Mouse (Mus musculus) right cerebral cortex, adult 18-20 months (tissue): ENCODE measurements around the gene Ppp1r13l.

Experiments used
- DNase-seq: peaks from one replicate; pipeline ENCODE4 v3.0.0; 2022; ENCODE audit warnings: mixed read lengths

Ppp1r13l gene

GRCm38 (mm10) chr7:19338060-19338459, 21.5 kb upstream of the Ppp1r13l start:
- DNase-seq, result no peak

DNA sequence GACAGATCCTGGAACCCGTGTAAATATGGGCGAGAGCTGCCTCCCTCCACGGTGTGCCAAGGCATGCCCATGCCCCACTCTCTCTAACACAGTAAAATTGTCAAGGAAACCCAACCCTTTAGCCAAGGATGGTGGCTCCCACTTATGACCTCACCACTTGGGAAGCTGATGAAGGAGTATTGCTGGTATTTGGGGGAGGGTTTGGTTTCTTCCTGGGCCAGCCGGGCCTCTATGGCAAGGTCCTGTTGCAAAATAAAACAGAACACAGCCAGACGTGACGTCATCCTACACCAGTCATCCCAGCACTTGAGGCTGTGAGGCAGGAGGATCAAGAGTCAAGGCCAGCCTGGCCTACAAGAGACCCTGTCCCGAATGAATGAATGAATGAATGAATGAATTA, 21.0 kb upstream of the Ppp1r13l start:
- no peak for DNase-seq

GRCm38 (mm10) chr7:19341250-19341649, 18.3 kb upstream of the Ppp1r13l start:
- no peak for DNase-seq

- DNase-seq, result peak; percentile 70
Observed at GRCm38 (mm10) chr7:19341761-19342409, 17.7 kb upstream of the Ppp1r13l start.

DNA sequence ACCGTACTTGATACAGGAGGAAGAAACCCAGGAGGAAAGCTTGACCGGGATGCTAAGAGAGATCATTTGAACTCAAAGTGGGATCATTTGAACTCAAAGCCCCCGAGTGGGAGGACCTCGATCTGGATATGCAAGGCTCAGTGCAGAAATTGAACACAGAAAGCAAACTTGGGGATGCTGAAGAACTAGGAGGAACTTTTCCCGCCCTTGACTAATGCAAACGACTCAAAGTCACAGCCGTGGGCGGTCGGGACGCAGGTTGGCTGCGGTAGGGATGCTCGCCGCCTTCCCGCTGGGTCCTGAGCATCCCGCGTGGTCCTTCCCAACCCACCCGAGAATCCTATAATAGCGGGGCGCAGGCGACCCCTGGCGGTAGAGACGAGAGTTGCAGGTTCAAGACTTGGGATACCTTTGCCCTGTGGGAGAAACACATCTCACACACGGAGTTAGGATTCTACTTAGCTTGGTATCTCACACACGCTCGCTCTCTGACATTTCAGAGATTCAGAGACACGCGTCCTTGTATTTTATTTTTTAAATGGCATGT, 17.0 kb upstream of the Ppp1r13l start:
- DNase-seq, result peak; percentile 88

DNA sequence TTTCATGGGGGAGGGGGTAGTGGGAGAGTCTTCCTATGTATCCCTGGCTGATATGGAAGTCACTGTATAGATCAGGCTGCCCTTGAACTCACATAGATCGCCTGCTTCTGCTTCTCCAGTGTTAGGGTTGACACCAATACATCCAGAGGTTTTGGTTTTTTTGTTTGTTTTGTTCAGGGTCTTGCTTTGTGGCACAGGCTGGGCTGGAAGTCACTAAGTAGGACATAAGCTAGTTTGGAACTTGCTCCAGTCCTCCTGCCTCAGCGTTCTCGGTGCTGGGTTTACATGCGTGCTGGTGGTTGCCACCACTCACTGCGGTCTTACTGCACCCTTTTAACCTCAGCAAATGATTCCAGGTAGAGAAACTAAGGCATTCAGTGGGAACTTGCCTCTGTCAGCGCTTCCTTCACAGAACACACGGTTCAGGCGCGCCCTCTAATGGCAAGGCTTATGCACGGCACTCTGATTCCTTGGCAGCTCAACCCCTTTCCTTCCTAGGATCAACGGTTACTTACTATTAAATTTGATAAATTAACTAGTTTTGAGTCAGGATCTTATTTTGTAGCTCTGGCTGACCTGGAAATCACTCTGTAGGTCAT, 16.2 kb upstream of the Ppp1r13l start:
- DNase-seq, result peak; percentile 70

- DNase-seq, result peak; percentile 59
Observed at GRCm38 (mm10) chr7:19344237-19344847, 15.2 kb upstream of the Ppp1r13l start, which contains the start of gene Ercc1. TSS of gene Ercc1 (plus strand) at chr7:19344778.

- DNase-seq, result peak; percentile 97
Observed at GRCm38 (mm10) chr7:19344938-19345471, 14.5 kb upstream of the Ppp1r13l start.

DNA sequence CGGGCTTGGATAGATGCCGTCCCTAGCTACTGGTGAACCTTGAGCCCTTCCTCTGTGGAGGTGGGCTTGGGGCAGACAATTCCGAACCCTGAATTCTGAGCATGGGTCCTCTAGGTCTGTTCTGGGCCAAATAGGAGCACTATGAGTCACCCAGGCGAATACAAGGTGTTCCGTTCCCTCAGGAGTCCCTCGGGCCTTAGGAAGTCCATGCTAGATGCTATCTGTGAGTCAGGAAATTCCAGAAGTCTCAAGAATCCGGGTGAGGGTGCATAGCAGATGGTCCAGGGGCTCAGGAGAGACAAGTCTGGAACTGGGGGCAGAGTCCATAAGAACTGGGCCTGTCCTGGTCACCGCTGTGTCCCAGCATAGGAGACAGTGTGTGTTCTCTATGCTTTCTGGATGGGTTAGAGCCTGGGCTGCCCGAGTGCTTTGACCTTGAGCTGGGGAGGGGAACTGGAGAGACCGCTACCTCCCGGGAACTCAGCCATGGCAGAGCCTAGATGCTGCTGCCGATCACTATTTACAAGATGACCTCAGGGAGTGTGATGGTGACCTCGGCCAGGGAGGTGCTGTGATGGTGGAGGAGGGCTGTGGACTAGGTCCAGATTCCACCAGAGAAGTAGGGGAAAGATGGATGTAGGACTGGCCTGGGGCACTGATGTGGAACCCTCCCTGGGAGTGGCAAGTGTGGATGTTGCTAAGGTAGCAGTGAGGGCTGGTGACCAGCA, 10.2 kb upstream of the Ppp1r13l start:
- no peak for DNase-seq

DNA sequence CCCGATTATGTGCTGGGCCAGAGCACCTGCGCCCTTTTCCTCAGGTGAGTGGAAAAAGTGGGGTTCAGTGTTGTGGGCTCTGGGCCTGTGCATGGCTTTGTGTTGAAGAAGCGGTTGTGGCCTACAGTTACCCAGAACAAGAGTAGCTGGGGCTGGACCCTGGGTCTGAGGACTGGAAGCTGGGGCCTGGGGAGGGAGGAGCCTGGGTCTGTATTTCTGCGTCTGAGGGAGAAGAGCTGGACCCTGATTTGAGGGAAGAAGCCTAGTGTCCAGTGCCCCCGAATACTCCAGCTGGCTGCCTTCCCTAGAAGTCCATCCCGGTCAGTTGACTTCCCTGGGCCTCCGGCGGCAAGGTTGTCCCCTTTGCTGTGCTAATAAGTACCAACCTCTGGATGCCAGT, 9.3 kb upstream of the Ppp1r13l start:
- no peak for DNase-seq

DNA sequence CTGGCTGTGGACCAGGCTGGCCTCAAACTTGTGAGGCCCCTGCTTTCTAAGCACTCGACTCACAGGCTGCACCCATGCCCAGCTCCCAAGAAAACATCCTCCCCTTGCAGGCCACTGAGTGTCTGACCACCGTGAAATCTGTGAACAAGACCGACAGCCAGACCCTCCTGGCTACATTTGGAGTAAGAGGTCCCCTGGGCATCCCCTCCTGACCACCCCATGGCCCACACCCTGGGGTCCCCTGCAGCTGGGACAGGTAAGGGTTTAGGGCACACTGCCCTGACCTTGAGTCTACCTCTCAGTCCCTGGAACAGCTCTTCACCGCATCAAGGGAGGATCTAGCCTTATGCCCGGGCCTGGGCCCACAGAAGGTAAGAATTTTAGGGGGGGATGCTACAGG, 4.6 kb upstream of the Ppp1r13l start:
- no peak for DNase-seq

DNA sequence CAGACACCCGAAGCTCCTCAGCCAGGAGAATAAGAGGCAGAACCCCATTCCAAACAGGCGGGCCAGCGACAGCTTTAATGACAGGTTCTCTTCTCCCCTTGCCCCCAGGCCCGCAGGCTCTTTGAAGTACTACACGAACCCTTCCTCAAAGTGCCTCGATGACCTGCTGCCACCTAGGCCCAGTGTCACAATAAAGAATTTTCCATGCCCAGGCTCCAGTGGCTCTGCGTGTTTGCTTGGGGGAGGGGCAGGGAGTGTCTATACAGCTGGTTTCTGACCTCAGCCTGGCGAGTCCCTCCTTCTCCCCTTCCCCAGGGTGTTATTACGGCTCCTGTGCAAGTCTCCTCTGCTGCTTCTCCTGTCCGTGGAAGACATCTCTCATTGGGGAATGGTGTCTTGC, 3.2 kb upstream of the Ppp1r13l start:
- DNase-seq, result no peak

- no peak for DNase-seq
Observed at GRCm38 (mm10) chr7:19357381-19358375, 1.9 kb upstream of the Ppp1r13l start.

DNA sequence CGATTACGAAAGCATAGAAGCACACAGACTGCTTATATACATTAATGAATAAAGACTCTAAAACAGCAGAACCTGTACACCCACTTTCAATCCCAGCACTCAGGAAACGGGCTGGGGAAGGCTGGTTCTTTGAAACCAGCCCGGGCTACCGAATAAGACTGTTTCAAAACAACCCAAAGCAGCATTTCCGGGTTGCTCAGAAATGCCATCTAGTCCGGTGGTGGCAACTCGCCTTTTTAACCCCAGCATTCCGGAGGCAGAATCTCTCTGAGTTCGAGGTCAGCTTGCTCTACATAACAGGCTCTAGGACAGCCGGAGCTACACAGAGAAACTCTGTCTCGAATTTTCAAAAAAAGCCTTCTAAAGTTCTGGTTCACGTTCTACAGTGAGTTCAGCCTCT, 915 bp upstream of the Ppp1r13l start:
- DNase-seq, result no peak

GRCm38 (mm10) chr7:19359892-19360641, 518 bp downstream of the Ppp1r13l start:
- DNase-seq, result peak; percentile 82

DNA sequence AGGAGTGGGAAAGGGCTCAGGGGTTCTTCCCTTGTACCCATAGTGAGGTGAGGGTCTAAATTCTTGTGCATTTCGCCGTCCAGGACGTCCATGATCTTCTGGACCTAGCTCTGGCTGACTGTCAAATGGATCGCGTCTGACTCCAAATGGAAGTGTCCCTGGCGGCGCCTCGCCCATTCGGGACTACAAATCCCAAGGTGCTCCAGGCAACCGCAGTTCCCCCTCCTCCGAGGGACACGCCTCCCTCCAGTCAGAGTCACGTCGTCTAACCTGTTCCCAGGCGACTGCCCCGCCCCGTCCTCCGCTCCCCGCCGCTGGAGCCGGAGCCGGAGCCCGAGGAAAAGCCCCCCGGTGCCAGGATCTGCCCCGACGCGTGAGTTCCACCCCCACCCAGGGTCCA, 1.4 kb downstream of the Ppp1r13l start:
- peak; percentile 94 for DNase-seq

DNA sequence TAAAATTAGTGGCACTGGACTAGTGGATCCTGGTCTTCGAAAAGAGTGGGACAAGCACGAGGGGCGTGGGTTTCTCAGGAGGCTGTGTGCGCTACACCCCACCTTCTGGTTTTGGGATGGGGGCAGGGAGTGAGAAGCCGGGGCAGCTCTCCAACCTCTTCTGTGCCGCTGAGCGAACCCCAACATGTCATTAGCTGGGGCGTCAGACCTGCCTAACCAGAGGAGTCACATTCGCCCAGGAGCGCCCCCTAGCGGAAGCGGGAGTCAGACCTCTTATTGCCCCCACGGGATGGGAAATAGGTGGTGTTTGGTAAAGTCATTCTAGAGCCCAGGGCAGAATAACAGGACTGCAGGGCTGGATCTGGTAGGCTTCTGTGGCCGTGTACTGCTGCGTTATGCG, 2.2 kb downstream of the Ppp1r13l start:
- peak; percentile 68 for DNase-seq

DNA sequence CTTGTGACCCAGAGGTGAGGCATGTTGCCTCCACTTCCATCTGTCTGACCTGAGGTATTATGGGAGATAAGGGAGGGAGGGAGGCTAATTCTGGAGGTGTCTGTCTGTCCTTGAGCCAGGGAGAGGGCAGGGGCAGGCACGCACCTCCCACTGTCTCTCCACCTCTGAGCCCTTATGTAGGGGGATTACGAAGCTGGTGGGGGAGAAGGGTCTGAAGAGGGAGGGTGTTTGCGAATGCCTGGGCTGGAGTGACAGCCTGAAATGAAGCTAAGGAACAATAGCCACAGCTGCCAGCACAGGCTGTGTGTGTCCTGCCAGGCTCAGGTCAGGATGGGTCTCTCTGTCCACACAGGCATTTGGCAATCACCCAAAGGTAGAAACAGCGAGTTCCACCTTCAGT, 2.7 kb downstream of the Ppp1r13l start:
- DNase-seq, result no peak

DNA sequence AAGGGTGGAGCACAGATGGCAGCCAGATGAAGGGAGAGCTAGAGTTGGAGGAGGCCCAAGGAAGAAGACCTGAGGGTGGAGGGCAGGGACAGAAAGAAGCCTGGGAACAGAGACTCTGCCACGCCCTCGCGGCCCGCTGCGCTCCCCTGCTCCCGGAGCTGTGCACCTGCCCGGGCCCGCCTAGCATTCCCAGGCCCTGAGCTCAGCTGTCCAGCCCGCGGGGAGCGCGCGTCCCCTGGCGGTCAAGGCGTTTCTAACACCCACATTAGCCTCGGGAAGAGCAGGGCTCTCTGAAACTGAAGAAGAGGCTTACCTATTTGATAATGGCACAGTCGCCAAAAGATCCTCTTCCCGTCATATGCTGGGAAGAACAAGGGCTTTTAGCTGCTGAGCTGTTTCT, 4.3 kb downstream of the Ppp1r13l start:
- peak; percentile 56 for DNase-seq

GRCm38 (mm10) chr7:19365376-19365775, 5.8 kb downstream of the Ppp1r13l start:
- no peak for DNase-seq

DNA sequence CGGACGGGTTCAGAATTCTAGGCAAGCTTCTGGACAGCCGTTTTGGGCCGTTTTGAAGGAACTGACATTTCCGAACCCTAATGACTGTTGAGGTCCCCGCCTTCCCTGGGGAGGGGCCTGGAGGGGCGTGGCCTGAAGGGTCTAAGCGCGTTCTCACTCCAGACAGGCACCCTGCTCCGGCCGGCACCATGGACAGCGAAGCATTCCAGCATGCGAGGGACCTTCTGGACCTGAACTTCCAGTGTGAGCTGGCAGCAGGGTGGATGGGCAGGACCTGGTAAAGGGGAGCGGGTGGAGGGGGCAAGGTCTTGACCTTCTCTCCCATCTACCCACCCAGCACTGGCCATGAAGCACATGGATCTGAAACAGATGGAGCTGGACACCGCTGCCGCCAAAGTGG, 8.8 kb downstream of the Ppp1r13l start:
- DNase-seq, result no peak
